Mouse (Mus musculus): ENCODE measurements around the gene Kcnk3. TPM values are rescaled to one million over a fixed set of nuclear protein-coding genes. Genes with fewer than 3 reads are reported as not detected.

Kcnk3 gene
- polyA plus RNA-seq, 1 experiment from 2014 or later, result 0.52 TPM

DNA sequence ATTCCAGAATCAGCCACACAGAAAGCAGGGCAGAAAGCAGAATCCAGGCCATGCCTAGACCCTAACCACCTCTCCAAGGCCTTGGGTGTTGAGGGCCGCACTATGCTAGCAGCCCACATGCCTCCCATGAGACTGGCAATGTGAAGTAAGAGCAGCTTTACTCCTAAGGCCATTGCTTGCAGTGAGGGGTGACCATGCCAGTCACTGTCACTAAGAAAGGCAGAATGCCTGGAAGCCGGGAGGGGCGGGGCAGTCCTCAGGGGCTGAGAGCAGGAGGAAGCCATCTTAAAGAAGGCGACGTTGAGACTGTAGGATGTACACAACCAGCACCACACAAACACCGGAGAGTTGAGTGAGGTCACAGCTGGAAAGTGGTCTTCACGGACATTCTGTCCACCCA is 21.1 kb downstream of the Kcnk3 start:
- no peak overlapping the region for H3K4me3 ChIP-seq
- no peak for DNase-seq (ENCODE audit: low spot score)
- no peaks in the 10 kb centered on the region for H3K36me3 ChIP-seq
- no peak overlapping the region for H3K27ac ChIP-seq
- 87% methylated on average over 7 of the region's 7 CpGs for WGBS
- H3K9me3 ChIP-seq, result no peaks in the 10 kb centered on the region
- H3K4me1 ChIP-seq (replicated peaks), result peaks cover 17% of the 10 kb centered on the region
- no peaks in the 10 kb centered on the region for H3K27me3 ChIP-seq (ENCODE audit: insufficient read depth, poor library complexity, severe bottlenecking)

DNA sequence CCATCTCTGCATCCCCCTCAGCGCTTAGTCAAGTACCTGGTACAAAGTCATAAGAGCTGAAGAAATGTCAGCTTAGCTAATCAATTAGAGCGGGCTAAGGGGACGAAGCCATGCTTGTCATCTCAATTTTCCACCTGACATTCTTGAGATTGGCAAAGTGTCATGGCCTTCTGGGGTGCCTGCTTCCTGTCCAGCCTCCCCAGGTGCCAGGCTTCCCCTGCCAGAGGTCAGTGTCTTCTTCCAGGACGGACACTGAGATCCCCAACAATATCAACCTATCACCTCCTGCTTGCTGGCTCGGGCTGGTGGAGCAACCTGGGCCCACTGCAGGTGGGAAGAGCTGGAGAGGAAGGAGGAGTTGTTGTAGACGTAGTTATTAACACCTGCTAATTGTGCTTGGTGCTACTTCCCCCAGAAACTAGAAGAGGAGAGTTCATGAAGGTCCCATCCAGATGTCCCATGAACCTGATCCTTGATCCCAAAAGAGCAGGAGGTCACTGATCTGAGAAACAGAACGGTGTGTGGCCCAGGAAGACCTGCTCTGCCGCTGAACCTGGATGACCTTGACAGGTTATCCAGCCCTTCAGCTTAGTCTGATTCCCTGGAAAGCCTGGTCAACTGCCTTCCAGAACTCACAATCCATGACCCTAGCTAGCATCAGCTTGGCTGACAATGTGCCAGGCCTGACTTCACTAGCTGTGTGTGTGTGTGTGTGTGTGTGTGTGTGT is 22.1 kb downstream of the Kcnk3 start:
- H3K4me1 ChIP-seq (replicated peaks), result peaks cover 20% of the 10 kb centered on the region
- WGBS, result 79% methylated on average over 8 of the region's 8 CpGs
- no peaks in the 10 kb centered on the region for H3K9me3 ChIP-seq
- H3K36me3 ChIP-seq, result no peaks in the 10 kb centered on the region
- no peak overlapping the region for H3K27ac ChIP-seq
- no peak overlapping the region for H3K4me3 ChIP-seq
- DNase-seq (ENCODE audit: low spot score), result no peak
- no peaks in the 10 kb centered on the region; the same call in 1 of the 2 replicates for H3K27me3 ChIP-seq (ENCODE audit: insufficient read depth, poor library complexity, severe bottlenecking)

DNA sequence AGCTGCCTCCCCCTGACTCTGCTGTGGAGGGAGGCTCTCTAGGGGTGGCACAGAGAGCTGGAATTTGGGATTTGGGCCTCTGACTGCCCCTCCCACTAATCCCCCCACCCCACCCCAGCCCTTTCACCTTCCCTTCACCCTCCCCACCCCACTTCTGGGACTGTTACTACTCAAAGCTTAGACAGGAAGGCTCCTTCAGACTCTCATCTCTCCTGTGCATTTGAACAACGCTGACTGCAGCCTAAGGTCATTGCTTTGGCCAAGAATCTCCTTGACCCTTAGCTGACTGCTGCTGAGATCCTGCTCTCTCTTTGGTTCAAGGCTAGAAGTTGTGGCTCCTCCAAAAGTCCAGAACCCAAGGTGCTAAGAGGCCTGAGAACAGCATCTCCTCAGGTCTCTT is 23.1 kb downstream of the Kcnk3 start:
- no peaks in the 10 kb centered on the region; the same call in 1 of the 2 replicates for H3K27me3 ChIP-seq (ENCODE audit: insufficient read depth, poor library complexity, severe bottlenecking)
- DNase-seq (ENCODE audit: low spot score), result no peak
- H3K36me3 ChIP-seq, result no peaks in the 10 kb centered on the region
- H3K9me3 ChIP-seq, result no peaks in the 10 kb centered on the region
- WGBS, result 69% methylated on average over 1 of the region's 1 CpGs
- H3K4me3 ChIP-seq, result no peak overlapping the region
- H3K27ac ChIP-seq, result no peak overlapping the region
- H3K4me1 ChIP-seq (replicated peaks), result peaks cover 16% of the 10 kb centered on the region

DNA sequence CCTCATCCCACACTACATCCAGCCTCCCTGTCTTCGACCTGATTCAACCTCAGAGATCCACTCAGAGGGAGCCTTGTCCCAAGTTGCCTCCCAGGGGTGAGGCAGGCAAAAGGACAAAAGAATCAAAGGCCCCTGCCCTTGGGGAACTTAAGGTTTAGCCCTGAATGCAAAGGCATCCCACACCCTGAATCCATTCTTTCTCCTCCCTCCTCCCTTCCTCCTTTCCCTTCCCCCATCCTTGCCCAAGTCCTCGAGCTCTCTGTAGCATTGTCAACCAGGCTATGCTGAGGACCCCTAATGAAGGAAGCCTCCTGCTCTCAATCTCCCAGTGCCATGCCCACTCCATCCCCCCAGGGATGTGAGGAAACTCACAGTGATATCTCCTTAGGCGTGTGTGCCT is 23.7 kb downstream of the Kcnk3 start:
- H3K4me3 ChIP-seq, result no peak overlapping the region
- peaks cover 13% of the 10 kb centered on the region; the same call in 1 of the 2 replicates for H3K4me1 ChIP-seq (replicated peaks)
- H3K27me3 ChIP-seq (ENCODE audit: insufficient read depth, poor library complexity, severe bottlenecking), result no peaks in the 10 kb centered on the region; the same call in 1 of the 2 replicates
- no peaks in the 10 kb centered on the region for H3K9me3 ChIP-seq
- no peak for DNase-seq (ENCODE audit: low spot score)
- 28% methylated on average over 3 of the region's 3 CpGs for WGBS
- no peak overlapping the region for H3K27ac ChIP-seq
- no peaks in the 10 kb centered on the region for H3K36me3 ChIP-seq

DNA sequence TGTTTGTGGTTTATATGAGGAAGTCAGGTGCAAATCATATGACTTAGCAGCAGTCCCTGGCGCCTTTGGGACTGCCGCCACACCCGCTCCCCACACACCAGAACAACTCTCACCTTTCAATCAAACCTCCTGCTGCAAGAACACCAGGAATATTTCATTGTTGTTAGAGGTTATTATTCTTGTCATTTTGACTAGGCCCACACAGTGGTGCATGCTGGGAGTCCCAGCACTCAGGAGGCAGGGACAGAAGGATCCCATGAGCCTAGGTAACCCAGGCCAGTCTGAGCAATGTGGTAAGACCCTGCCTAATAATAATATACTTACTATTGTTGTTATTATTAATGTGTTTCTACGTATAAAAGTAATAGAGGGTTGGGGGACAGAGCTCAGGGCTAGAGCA is 24.6 kb downstream of the Kcnk3 start:
- Histone ChIP-seq H3K9me3 (no peaks in the 10 kb centered on the region), H3K27me3 (ENCODE audit: insufficient read depth, poor library complexity, severe bottlenecking) (peaks cover 5% of the 10 kb centered on the region), H3K27ac (no peak overlapping the region), H3K4me1 (replicated peaks) (peaks cover 16% of the 10 kb centered on the region; the same call in 1 of the 2 replicates), H3K4me3 (no peak overlapping the region), H3K36me3 (no peaks in the 10 kb centered on the region)
- WGBS, result 83% methylated on average over 4 of the region's 4 CpGs
- DNase-seq (ENCODE audit: low spot score), result no peak

DNA sequence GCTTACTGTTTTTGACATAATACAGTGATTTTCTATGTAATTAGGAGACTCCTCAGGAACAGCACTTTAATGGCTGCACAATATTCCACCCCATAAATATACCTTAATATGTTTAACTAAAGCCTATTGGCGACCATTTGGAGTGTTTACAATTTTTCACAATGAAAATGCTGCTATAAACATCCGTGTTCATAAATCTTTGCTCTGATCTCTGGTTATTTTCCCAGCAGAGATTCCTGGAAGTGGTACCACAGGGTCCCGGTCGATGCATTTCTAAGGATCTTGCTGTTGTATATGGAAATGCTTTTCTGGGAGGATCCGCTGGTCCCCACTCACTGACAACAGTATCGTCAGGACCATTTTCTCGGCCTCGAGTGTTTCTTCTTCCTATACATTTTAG is 25.3 kb downstream of the Kcnk3 start:
- peaks cover 21% of the 10 kb centered on the region; the same call in 1 of the 2 replicates for H3K4me1 ChIP-seq (replicated peaks)
- 87% methylated on average over 8 of the region's 8 CpGs for WGBS
- H3K36me3 ChIP-seq, result no peaks in the 10 kb centered on the region
- no peak for DNase-seq (ENCODE audit: low spot score)
- no peak overlapping the region for H3K27ac ChIP-seq
- H3K4me3 ChIP-seq, result no peak overlapping the region
- no peaks in the 10 kb centered on the region for H3K9me3 ChIP-seq
- peaks cover 12% of the 10 kb centered on the region for H3K27me3 ChIP-seq (ENCODE audit: insufficient read depth, poor library complexity, severe bottlenecking)

DNA sequence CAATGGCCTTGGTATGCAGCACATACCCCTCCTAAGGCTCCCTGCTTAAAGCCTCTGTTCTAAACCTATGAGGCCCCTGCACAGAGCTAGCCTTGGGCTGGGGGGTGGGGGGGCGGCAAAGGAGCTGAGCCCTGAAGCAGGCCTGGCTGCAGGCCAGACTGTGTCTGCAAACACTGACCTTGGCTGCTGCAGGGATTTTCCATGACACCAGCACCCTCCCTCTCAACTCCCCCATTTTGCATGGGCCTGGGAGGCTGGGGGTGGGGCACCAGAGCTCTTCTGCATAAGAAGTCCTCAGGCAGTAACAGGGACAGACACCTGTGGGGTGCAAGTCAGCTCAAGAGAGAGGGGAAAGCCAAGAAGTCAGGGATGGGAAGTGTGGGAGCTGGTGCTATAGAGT is 26.3 kb downstream of the Kcnk3 start:
- Histone ChIP-seq H3K36me3 (no peaks in the 10 kb centered on the region), H3K27ac (no peak overlapping the region), H3K27me3 (ENCODE audit: insufficient read depth, poor library complexity, severe bottlenecking) (peaks cover 21% of the 10 kb centered on the region), H3K4me3 (no peak overlapping the region), H3K9me3 (no peaks in the 10 kb centered on the region), H3K4me1 (replicated peaks) (peaks cover 21% of the 10 kb centered on the region; the same call in 1 of the 2 replicates)
- 22% methylated on average over 1 of the region's 1 CpGs for WGBS
- no peak for DNase-seq (ENCODE audit: low spot score)

DNA sequence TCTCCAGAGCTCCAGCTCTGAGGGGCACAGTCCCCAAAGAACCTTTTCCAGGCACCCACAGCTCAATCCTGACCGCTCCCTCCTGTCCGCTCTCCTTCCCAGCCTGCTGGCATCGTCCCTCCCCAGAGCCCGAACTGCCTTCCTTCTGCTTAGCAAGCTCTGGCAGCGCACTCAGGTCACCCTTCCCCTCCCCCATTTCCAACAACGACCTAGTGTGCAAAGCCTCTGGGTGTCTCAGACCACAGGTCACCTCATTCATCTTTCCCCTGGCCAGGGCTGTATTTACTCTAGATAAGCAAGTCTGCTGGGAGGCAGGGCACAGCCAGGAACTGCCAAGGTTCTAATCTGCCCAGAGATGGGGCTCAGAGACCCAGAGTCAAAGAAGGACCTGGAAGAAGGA is 27.4 kb downstream of the Kcnk3 start:
- Histone ChIP-seq H3K27me3 (ENCODE audit: insufficient read depth, poor library complexity, severe bottlenecking) (peaks cover 30% of the 10 kb centered on the region), H3K9me3 (no peaks in the 10 kb centered on the region), H3K27ac (no peak overlapping the region), H3K4me1 (replicated peaks) (peaks cover 21% of the 10 kb centered on the region; the same call in 1 of the 2 replicates), H3K4me3 (no peak overlapping the region), H3K36me3 (no peaks in the 10 kb centered on the region)
- no peak for DNase-seq (ENCODE audit: low spot score)
- 49% methylated on average over 6 of the region's 6 CpGs for WGBS

DNA sequence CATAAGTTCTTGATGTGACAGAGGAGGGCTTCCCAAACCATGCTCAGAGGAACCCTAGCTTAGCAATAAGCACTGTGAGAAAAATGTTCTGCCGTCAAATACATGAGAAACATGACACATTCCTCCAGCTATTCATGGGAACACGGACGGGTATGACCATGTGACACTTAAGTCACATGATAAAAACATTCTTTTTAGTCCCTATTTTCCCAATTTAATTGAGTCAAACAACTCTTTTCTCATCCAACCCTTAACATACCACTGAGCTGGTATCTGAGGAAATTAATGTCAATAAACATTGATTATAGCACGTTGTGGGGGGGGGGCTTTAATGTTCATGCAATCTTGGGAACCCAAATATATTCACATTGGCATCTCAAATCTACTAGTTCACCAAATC is 27.8 kb downstream of the Kcnk3 start:
- H3K36me3 ChIP-seq, result no peaks in the 10 kb centered on the region
- peaks cover 21% of the 10 kb centered on the region; the same call in 1 of the 2 replicates for H3K4me1 ChIP-seq (replicated peaks)
- 83% methylated on average over 4 of the region's 4 CpGs for WGBS
- DNase-seq (ENCODE audit: low spot score), result no peak
- H3K9me3 ChIP-seq, result no peaks in the 10 kb centered on the region
- no peak overlapping the region for H3K27ac ChIP-seq
- H3K4me3 ChIP-seq, result no peak overlapping the region
- H3K27me3 ChIP-seq (ENCODE audit: insufficient read depth, poor library complexity, severe bottlenecking), result peaks cover 34% of the 10 kb centered on the region

DNA sequence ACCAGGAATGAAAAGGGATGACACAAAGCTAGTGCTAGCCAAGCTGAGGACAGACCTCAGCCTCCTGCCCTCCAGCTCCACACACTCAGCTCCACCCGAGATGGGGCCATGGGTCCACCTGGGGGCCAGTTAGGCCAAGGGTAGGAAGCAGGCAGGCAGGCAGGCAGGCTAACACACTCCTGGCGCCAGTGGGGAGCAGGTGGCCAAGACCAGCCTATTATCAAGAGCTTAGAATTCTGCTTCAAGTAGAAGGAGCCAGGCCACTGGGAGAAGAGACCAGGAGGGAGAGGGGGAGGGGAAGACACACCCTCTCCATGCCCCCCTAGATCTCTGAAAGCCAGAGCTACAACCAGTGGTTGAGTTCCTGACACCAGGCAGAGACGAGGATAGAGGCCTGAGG is 28.7 kb downstream of the Kcnk3 start:
- Histone ChIP-seq H3K27ac (no peak overlapping the region), H3K4me1 (replicated peaks) (peaks cover 16% of the 10 kb centered on the region; the same call in 1 of the 2 replicates), H3K36me3 (no peaks in the 10 kb centered on the region), H3K4me3 (no peak overlapping the region), H3K9me3 (no peaks in the 10 kb centered on the region), H3K27me3 (ENCODE audit: insufficient read depth, poor library complexity, severe bottlenecking) (peaks cover 42% of the 10 kb centered on the region)
- WGBS, result 42% methylated on average over 3 of the region's 3 CpGs
- no peak for DNase-seq (ENCODE audit: low spot score)

DNA sequence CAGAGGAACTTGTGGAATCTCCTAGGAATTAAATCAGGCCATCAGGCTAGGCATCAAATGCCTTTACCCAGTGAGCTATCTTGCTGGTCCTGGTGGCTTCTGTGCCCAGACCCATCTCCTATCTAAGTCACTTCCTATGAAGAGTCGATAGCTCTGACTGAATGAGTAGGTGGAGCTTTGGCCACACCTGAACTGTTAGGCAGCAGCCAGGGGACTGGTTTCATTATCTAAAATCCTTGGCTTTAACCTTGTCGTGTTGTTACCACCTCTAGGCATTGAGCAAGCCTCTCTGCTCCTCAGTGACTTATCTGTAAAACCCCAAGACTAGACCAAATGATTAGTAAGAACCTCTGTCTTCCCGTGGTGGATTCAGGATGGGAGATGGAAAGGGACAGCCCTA is 29.4 kb downstream of the Kcnk3 start:
- Histone ChIP-seq H3K9me3 (no peaks in the 10 kb centered on the region), H3K36me3 (no peaks in the 10 kb centered on the region), H3K27me3 (ENCODE audit: insufficient read depth, poor library complexity, severe bottlenecking) (peaks cover 49% of the 10 kb centered on the region), H3K27ac (no peak overlapping the region), H3K4me1 (replicated peaks) (peaks cover 20% of the 10 kb centered on the region), H3K4me3 (no peak overlapping the region)
- no peak for DNase-seq (ENCODE audit: low spot score)
- WGBS, result 36% methylated on average over 3 of the region's 3 CpGs

DNA sequence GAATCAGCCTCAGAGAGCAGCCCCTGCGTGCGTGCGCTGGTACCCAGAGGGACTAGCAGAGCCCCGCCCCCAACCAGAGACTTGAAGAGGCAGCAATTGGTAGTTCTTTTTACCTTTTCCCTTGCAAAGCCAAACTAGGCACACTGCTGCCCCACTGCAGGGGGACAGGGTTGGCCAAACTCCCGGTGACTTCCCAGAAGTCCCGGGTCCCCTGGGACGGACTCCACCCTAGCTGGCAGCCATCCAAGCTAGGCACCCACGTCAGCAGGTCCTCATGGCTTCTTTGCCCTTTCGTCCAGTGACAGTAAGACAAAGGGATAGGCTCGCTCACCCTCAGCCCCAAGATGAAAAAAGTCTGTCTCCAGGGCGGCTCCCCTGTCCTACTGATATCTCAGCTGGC is 29.9 kb downstream of the Kcnk3 start:
- Histone ChIP-seq H3K27ac (no peak overlapping the region), H3K9me3 (no peaks in the 10 kb centered on the region), H3K4me1 (replicated peaks) (peaks cover 24% of the 10 kb centered on the region), H3K27me3 (ENCODE audit: insufficient read depth, poor library complexity, severe bottlenecking) (peaks cover 54% of the 10 kb centered on the region), H3K4me3 (no peak overlapping the region), H3K36me3 (no peaks in the 10 kb centered on the region)
- WGBS, result 30% methylated on average over 11 of the region's 11 CpGs
- no peak for DNase-seq (ENCODE audit: low spot score)

DNA sequence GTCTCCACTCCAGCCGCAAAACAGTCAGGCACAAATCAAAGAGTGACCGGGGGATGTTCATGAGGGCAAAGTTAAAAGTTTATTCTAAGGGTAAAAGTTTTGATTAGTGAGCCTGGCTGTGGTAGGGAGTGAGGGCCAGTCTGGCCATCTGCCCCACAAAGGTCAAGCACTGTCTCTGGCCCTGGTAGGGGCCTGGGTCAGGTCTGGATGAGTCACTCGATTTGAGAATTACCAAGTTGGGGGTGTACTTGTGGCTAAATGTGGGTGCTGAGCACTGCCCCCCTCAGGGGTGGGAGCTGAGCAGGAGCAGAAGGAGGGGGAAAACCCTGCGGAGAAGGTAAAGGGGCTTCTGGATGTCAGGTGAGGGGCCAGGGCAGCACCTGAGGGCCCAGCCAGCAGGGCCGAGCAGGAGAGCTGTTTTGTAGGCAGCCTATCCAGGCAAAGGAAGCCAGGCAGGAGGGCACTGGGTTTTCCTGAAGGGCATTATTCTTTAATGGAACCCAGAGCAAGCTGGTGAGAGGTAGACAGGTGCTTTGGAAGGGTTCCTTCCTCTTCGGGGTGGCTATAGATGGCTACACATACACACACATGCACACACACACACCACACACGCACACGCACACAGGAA is 30.5 kb downstream of the Kcnk3 start:
- Histone ChIP-seq H3K36me3 (no peaks in the 10 kb centered on the region), H3K27ac (no peak overlapping the region), H3K27me3 (ENCODE audit: insufficient read depth, poor library complexity, severe bottlenecking) (peaks cover 60% of the 10 kb centered on the region), H3K4me1 (replicated peaks) (peaks cover 28% of the 10 kb centered on the region), H3K4me3 (no peak overlapping the region), H3K9me3 (no peaks in the 10 kb centered on the region)
- no peak for DNase-seq (ENCODE audit: low spot score)
- WGBS, result 86% methylated on average over 8 of the region's 8 CpGs
